Mouse (Mus musculus) intestine, postnatal 0 days (tissue): ENCODE measurements around the gene Il27ra. TPM values are rescaled to one million over a fixed set of nuclear protein-coding genes. Genes with fewer than 3 reads are reported as not detected.

Experiments
- ATAC-seq: fragments of 200-750 bp; cut with Nextera tagmentation; 2 replicates; pipeline ENCODE4 v1.8.0; 2017; ENCODE audit warnings: mild to moderate bottlenecking, moderate TSS enrichment, moderate library complexity
- H3K27ac ChIP-seq: fragments of 300-500 bp; sonication (generic); 2 replicates; pipeline ENCODE4 v1.5.1; 2014; ENCODE audit warnings: mild to moderate bottlenecking, low read depth, low read length, moderate library complexity
- H3K27me3 ChIP-seq: fragments of 300-500 bp; sonication (generic); replicated peaks from 2 replicates; pipeline ENCODE4 v1.6.1; 2014; ENCODE audit warnings: low read length, mixed read lengths; ENCODE audit not compliant: control insufficient read depth, insufficient read depth
- H3K36me3 ChIP-seq: fragments of 300-500 bp; sonication (generic); 2 replicates; pipeline ENCODE4 v1.6.1; 2014; ENCODE audit warnings: mild to moderate bottlenecking, moderate library complexity; ENCODE audit not compliant: control insufficient read depth, insufficient read depth
- H3K4me1 ChIP-seq: fragments of 300-500 bp; sonication (generic); replicated peaks from 2 replicates; pipeline ENCODE4 v1.6.1; 2014; ENCODE audit warnings: antibody characterized with exemption, low read length, mixed read lengths; ENCODE audit not compliant: control insufficient read depth, insufficient read depth
- H3K4me2 ChIP-seq: fragments of 300-500 bp; sonication (generic); replicated peaks from 2 replicates; pipeline ENCODE4 v1.6.1; 2014; ENCODE audit warnings: low read depth, mild to moderate bottlenecking, moderate library complexity
- H3K4me3 ChIP-seq: fragments of 300-500 bp; sonication (generic); 2 replicates; pipeline ENCODE4 v1.5.1; 2014; ENCODE audit warnings: low read depth, low read length
- H3K9ac ChIP-seq: fragments of 300-500 bp; sonication (generic); 2 replicates; pipeline ENCODE4 v1.6.1; 2014; ENCODE audit warnings: mild to moderate bottlenecking, low read depth, low read length
- H3K9me3 ChIP-seq: fragments of 300-500 bp; sonication (generic); 2 replicates; pipeline ENCODE4 v1.6.1; 2016; ENCODE audit warnings: mixed run types; ENCODE audit not compliant: control insufficient read depth
- CTCF ChIP-seq: sonication (generic); IDR thresholded peaks from 2 replicates; pipeline ENCODE4 v1.5.1; 2016; ENCODE audit warnings: low read depth, mild to moderate bottlenecking, control low read depth, antibody characterized with exemption, moderate library complexity
- WGBS: fragments of 180-500 bp; shearing (Covaris S2); extraction: QIAGEN DNeasy Blood & Tissue Kit; methylation state at CpG from one replicate; pipeline ENCODE4 v1.1.7; 2014; 5-methylcytosine and 5-hydroxymethylcytosine counted together
- polyA plus RNA-seq: library from polyadenylated mRNA; unstranded; fragments of >200 nt; fragmentation: Nextera tagmentation; extraction: Ambion mirVana; gene quantifications from 2 replicates; pipeline ENCODE4 v1.2.1, GENCODE M21; 2015

The Il27ra gene
- polyA plus RNA-seq, 1 experiment from 2014 or later = 0.29 TPM

DNA sequence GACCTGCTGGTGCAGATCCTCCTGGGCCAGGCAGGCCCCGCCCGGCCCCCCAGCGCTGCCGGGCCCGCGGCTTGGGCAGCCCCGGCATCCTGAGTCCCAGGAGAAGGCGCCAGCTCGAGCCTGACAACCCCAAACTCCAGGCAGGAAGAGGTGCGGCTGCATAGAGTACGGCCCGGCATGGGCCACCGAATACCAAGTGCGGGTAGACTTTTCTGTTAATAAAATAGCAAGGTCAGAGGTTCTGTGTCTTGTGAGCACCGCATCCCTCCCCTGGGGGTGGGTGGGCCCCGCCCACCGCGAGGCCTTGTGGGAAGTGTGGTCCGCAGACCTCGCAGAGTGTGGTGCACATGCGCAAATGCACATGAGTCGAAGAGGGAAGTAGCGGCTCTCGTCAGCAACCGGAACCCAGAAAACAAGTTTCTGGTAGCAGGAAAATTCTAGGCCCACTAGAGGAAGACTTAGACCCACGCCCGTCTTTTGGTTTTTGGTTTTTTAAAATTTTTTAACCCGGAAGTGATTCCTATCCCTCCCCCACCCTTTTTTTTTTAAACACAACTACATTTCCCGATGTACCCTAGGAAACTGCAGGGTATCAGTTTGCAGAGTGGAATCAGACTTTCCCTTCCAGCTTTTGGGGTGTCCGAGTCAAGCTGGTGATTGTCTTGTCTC is 37.7 kb downstream of the Il27ra start:
- Histone ChIP-seq H3K4me2 (peak overlapping the region; percentile 93), H3K4me1 (0 out of 2 replicates have a peak, but pooled peaks cover 4% of the 10 kb centered on the region), H3K9me3 (no peaks in the 10 kb centered on the region), H3K27ac (peak overlapping the region; percentile 51), H3K36me3 (peaks cover 6% of the 10 kb centered on the region; the same call in 1 of the 2 replicates), H3K9ac (peak overlapping the region; percentile 55), H3K4me3 (peak overlapping the region; percentile 54), H3K27me3 (no peaks in the 10 kb centered on the region)
- under 1% methylated on average over 30 of the region's 30 CpGs for WGBS
- no peak for TF ChIP-seq CTCF
- ATAC-seq = peak; percentile 80

DNA sequence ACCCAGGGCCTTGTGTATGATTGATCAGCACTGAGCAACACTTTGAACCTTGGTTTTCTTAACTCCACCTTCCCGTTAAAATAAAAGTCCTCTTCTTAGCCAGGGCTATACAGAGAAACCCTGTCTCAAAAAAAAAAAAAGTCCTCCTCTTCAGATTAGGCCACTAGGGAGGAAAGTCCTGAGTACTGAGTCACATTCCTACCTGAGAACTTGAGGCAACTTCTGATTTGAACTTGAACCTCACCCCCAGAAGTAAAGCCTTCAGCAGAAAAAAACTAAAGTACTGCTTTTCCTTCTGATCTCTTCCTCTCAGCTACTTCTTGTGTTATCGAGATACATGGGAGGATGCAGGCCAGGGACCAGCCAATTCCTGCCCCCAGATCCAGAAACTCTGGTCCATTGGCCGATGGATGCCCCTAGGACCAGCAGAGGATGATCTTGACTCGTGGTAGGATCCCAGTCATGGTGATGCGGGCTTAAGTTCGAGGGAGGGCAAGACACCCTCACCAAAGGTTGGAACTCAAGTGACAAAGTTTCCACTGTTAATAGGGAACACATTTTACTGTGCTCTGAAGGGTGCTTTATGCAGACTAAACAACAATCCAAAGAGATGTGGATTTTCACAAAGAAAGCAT is 38.7 kb downstream of the Il27ra start:
- H3K4me3 ChIP-seq = peak overlapping the region; percentile 54
- peak overlapping the region; percentile 55; the same call in 1 of the 2 replicates for H3K9ac ChIP-seq
- no peaks in the 10 kb centered on the region for H3K27me3 ChIP-seq
- 0 out of 2 replicates have a peak, but pooled peaks have one; percentile 15 for ATAC-seq
- 70% methylated on average over 6 of the region's 6 CpGs for WGBS
- peaks cover 4% of the 10 kb centered on the region; the same call in 1 of the 2 replicates for H3K4me1 ChIP-seq
- H3K36me3 ChIP-seq = peaks cover 6% of the 10 kb centered on the region; the same call in 1 of the 2 replicates
- peak overlapping the region; percentile 51; the same call in 1 of the 2 replicates for H3K27ac ChIP-seq
- TF ChIP-seq CTCF = no peak
- no peaks in the 10 kb centered on the region for H3K9me3 ChIP-seq
- peak overlapping the region; percentile 93 for H3K4me2 ChIP-seq

- 73% methylated on average over 12 of the region's 12 CpGs for WGBS
- Histone ChIP-seq H3K9ac (no peak overlapping the region), H3K4me2 (peak overlapping the region; percentile 21)
Measured at GRCm38 (mm10) chr8:84002957-84003611, 39.3 kb downstream of the Il27ra start.

DNA sequence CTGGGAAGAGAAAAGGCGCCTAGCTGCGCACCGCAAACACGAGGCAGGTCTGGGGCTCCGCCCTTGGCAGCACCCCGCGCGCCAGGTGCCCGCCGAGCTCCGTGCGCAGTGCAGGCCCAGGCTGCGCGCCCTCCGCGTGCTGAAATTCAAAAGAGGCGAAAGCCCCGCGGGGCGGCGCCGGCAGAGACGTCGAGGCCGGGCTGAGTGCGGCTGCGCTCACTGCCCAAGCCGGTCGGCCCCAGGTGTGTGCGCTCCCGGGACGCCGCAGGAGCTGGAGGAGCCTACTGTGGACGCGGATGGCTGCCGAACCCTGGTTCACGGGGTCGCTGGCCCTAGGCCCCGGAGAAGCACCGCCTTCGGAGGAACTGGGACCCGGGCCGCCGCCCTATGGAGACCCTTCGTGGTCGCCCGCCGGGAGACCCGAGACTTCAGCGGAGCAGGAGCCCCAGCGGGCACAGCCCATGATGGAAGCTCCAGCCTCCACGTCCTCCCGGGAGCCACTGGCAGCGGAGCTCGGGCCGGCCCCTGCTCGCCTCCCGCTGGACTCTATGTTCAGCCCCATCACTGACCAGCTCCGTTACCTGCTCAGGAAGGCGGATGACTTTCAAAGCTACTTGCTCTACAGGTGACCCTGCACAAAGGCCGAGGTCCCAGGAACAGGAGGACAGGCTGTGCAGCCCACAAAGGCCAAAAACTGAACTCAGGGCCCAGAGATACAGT is 40.9 kb downstream of the Il27ra start, which contains the start of gene 1700067K01Rik:
Gene 1700067K01Rik (plus strand): TSS at position 222 of the 720 bp plus-strand sequence.
- TF ChIP-seq CTCF = no peak
- Histone ChIP-seq H3K4me2 (no peak within 1 kb of the TSS), H3K36me3 (peaks cover 6% of the 10 kb centered on the region; the same call in 1 of the 2 replicates), H3K4me3 (no peak within 1 kb of the TSS), H3K9ac (no peak within 1 kb of the TSS), H3K4me1 (peaks cover 4% of the 10 kb centered on the region; the same call in 1 of the 2 replicates), H3K9me3 (no peaks in the 10 kb centered on the region), H3K27me3 (no peaks in the 10 kb centered on the region), H3K27ac (no peak within 1 kb of the TSS)
- WGBS = 62% methylated on average over 61 of the region's 61 CpGs
- ATAC-seq = no peak

More at GRCm38 (mm10) chr8:84002957-84003611, 39.3 kb downstream of the Il27ra start:
- H3K9me3 ChIP-seq = no peaks in the 10 kb centered on the region
- H3K27ac ChIP-seq = no peak overlapping the region
- peaks cover 6% of the 10 kb centered on the region; the same call in 1 of the 2 replicates for H3K36me3 ChIP-seq
- peaks cover 4% of the 10 kb centered on the region; the same call in 1 of the 2 replicates for H3K4me1 ChIP-seq
- TF ChIP-seq CTCF = no peak
- no peak overlapping the region for H3K4me3 ChIP-seq
- no peaks in the 10 kb centered on the region for H3K27me3 ChIP-seq
- ATAC-seq = no peak

DNA sequence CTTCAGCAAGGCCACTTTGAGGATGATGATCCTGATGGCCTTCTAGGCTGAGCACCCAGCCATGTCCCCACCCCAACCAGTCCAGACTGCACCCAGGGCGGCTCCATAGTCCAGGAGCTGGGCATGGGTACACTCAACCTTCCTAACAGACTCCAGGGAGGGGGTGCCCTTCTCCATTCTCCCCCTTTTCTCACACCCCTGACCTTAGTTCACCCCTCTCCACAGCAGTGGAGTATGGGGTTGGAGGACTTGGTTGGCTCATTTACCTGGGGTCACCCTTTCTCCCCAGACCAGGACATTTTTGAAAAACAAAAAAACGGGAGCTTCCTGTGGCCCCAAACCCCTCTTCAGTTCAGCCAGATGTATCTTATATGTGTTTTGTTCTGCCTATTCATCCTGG is 42.6 kb downstream of the Il27ra start:
- Histone ChIP-seq H3K4me3 (no peak overlapping the region), H3K9me3 (no peaks in the 10 kb centered on the region), H3K4me2 (no peak overlapping the region), H3K9ac (no peak overlapping the region), H3K4me1 (peaks cover 4% of the 10 kb centered on the region; the same call in 1 of the 2 replicates), H3K27ac (no peak overlapping the region), H3K36me3 (peaks cover 6% of the 10 kb centered on the region; the same call in 1 of the 2 replicates), H3K27me3 (no peaks in the 10 kb centered on the region)
- TF ChIP-seq CTCF = no peak
- ATAC-seq = no peak
- 92% methylated on average over 2 of the region's 2 CpGs for WGBS
